Mouse (Mus musculus) duodenum, adult 2 months (tissue): Measurements from ENCODE around the gene Bik. TPM values are rescaled to one million over a fixed set of nuclear protein-coding genes. Genes with fewer than 3 reads are reported as not detected.

Experiments
- polyA plus RNA-seq: library from polyadenylated mRNA; depleted of rRNA; stranded (reverse); fragments of >200 nt; gene quantifications from 2 replicates; pipeline ENCODE4 v1.2.3, GENCODE M21; 2012; ENCODE audit warnings: low replicate concordance; rRNA removed

Bik gene
- polyA plus RNA-seq = 4.4 and 5.6 TPM in 2 replicates

DNA sequence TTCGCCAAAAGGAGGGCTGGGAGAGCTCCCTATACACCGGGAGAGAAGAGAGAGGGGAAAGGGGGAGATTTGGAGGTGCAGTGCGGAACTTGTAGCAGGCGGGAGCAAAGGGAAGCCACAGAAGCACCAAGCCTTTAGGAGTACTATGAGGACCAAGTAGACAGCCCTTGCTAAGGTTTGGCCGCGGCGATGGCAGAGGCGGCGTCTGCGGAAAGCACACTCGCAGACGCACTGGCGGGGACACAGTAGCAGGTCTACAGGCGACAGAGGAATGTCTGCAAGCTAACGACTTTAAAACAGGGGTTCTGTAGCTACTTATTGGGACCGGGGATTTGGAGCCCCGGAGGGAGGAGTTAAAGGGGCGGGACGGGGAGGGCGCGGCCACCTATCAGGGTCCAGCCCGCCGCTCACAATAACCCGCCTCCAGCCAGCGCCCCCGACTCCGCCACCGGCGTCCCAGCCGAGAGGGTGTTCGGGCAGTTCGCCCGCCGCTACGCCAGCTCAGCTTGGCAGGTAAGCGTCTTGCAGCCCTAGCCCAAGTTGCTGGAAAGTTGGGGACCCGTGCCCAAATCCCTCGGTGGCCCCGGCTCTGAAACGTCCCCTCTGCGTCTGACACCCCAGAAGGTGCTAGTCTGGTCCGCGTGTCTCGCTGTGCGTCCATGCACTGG is at the start of gene Bik:
Gene Bik, plus strand, starts transcription at position 439 of the 668 bp plus-strand sequence.

DNA sequence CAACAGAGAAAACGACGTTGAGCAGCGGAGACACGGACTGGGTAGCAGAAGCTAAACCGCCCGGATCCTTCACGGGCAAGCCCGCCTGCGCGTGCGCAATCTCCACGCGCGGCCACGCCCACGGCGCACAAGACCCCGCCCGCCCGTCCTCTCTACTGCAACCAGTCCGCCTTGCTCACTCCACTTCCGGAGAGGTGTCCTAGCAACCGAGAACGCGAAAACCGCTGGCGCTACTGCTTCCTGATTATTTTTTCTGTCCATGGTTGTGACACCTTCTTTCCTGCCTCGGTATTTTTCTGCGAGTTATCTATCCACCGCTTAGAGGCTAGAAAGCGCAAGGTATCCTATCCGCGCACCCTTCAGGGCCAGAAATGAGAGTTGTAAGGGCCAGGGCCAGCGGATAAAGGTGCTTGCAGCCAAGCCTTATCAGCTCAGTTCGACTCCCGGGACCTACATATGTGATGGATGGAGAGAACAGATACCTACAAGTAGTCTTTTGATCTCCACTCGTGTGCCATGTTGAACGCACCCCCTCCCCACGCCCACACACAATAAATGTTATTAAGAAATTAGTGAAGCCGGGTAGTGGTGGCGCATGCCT is 15.8 kb upstream of the Bik start, which contains the start of gene Ttll1:
Gene Ttll1, minus strand, starts transcription at position 89 of the 601 bp plus-strand sequence.

DNA sequence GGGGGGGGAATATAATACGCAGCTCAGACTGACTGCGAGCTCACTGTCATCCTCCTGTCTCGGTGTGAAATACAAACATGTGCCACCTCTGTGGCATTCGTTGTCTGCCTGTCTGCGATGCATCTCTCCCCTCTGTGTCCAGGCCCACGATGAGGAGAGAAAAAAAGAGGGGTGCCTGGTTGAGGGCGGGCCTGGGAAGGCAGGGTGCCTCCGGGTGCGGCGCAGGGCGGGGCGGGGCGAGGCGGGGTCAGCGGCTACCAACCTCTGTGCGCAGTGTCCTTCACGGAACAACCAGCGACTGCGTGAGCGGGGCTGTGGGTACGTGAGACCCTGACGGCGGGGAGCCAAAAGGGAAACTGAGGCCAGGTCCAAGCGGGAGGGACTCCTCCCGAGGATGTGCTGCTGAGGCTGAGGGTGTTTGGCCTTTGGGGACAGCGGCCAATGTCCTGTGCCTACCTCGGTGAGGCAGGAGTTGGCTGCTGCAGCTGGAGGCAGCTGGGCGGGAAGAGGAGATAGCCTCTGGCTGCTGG is 36.7 kb downstream of the Bik start, which contains the start of the genes Tspo and Mcat:
Gene Tspo, plus strand, starts transcription at position 266 of the 530 bp plus-strand sequence.
Gene Mcat, minus strand, starts transcription at position 461 of the 530 bp plus-strand sequence.

Other genes starting within 250 kb of the Bik start
- 40.4 and 52.1 TPM in 2 replicates for gene Arfgap3, start 176.6 kb upstream of the Bik start, polyA plus RNA-seq
- 37.4 and 42.3 TPM in 2 replicates for gene Pacsin2, start 62.3 kb upstream of the Bik start, polyA plus RNA-seq
- 1.00 and 2.0 TPM in 2 replicates for gene Ttll1, start 16.0 kb upstream of the Bik start, polyA plus RNA-seq
- 318 and 325 TPM in 2 replicates for gene Tspo, start 36.7 kb downstream of the Bik start, polyA plus RNA-seq
- gene Mcat, start 36.9 kb downstream of the Bik start, polyA plus RNA-seq = 23.7 and 37.5 TPM in 2 replicates
- gene Ttll12, start 68.3 kb downstream of the Bik start, polyA plus RNA-seq = 15.8 and 24.0 TPM in 2 replicates
- 10.7 and 12.7 TPM in 2 replicates for gene Scube1, start 198.2 kb downstream of the Bik start, polyA plus RNA-seq